Mouse (Mus musculus) ES-E14 (cell line): Measurements from ENCODE around the gene Ppp1r1c.
A peak's percentile ranks its signal among the peaks of the same experiment; 100 is the strongest.

Source experiments
- CHD2 ChIP-seq: IDR thresholded peaks from 2 replicates; pipeline ENCODE4 v1.6.1; 2014; ENCODE audit warnings: mild to moderate bottlenecking, low read depth, low read length, inconsistent platforms
- MAFK ChIP-seq: IDR thresholded peaks from 2 replicates; pipeline ENCODE4 v1.6.1; 2014; ENCODE audit warnings: mild to moderate bottlenecking, low read depth, low read length, inconsistent platforms; ENCODE audit not compliant: insufficient read depth
- ZC3H11A ChIP-seq: IDR thresholded peaks from 2 replicates; pipeline ENCODE4 v1.6.1; 2012; ENCODE audit warnings: low read depth, mild to moderate bottlenecking, inconsistent platforms, low read length, borderline replicate concordance
- ZNF384 ChIP-seq: IDR thresholded peaks from 2 replicates; pipeline ENCODE4 v1.6.1; 2012; ENCODE audit warnings: low read depth, low read length, inconsistent platforms

GRCm38 (mm10) chr2:79865275-79865999, 157.9 kb downstream of the Ppp1r1c start:
- TF ChIP-seq MAFK (no peak), ZNF384 (0 out of 2 replicates have a peak, but pooled peaks have one; percentile 31), ZC3H11A (peak; percentile 88), CHD2 (no peak)
